Mouse (Mus musculus) CH12.LX (cell line): Measurements from ENCODE around the gene Klhl42. TPM values are rescaled to one million over a fixed set of nuclear protein-coding genes. Genes with fewer than 3 reads are reported as not detected.

Experiments
- DNase-seq: peaks from one replicate; pipeline ENCODE4 v3.0.0-alpha.2; 2013; ENCODE audit errors: extremely low read depth
- H3K27ac ChIP-seq: 2 replicates; pipeline ENCODE4 v1.5.1; 2012; ENCODE audit warnings: low read depth, mild to moderate bottlenecking, control low read depth, moderate library complexity; ENCODE audit not compliant: insufficient read depth
- H3K27me3 ChIP-seq: replicated peaks from 2 replicates; pipeline ENCODE3; 2012; ENCODE audit warnings: inconsistent platforms
- H3K36me3 ChIP-seq, 2 experiments: replicated peaks in 1 of 2; 2 replicates each; pipeline versions ENCODE3 to v1.6.1; 2012; ENCODE audit warnings: inconsistent platforms in 1 of 2, low read length in 1 of 2, mild to moderate bottlenecking in 1 of 2, mixed read lengths in 1 of 2, moderate library complexity in 1 of 2; ENCODE audit not compliant: control insufficient read depth in 1 of 2, insufficient read depth in 1 of 2
- H3K4me1 ChIP-seq, 2 experiments: 2 replicates each; pipeline ENCODE4 v1.6.1; 2012; ENCODE audit warnings: inconsistent platforms in 1 of 2, moderate library complexity in 1 of 2; ENCODE audit not compliant: insufficient read depth in 2 of 2, control insufficient read depth in 1 of 2
- H3K4me2 ChIP-seq: 2 replicates; pipeline ENCODE4 v1.6.1; 2012; ENCODE audit warnings: low read depth, mild to moderate bottlenecking, control low read depth; ENCODE audit not compliant: poor library complexity, insufficient read depth, severe bottlenecking
- H3K4me3 ChIP-seq, 3 experiments: fragments of 150-350 bp in 1 of 3; sonication (generic) in 1 of 3; replicated peaks in 1 of 3; 2 replicates each; pipeline versions ENCODE3 to v1.5.1; 2011 to 2012; ENCODE audit warnings: low read depth in 2 of 3, low read length in 2 of 3, mild to moderate bottlenecking in 2 of 3, moderate library complexity in 2 of 3, control low read depth in 1 of 3, improper control_type of control experiment in 1 of 3, inconsistent platforms in 1 of 3, mixed read lengths in 1 of 3; ENCODE audit not compliant: poor library complexity in 1 of 3
- H3K79me2 ChIP-seq: replicated peaks from 2 replicates; pipeline ENCODE4 v1.6.1; 2012; ENCODE audit warnings: mild to moderate bottlenecking, moderate library complexity; ENCODE audit not compliant: control insufficient read depth, poor library complexity, insufficient read depth, severe bottlenecking; ENCODE audit errors: extremely low read depth
- H3K9ac ChIP-seq: 2 replicates; pipeline ENCODE4 v1.6.1; 2012; ENCODE audit warnings: low read depth, mild to moderate bottlenecking, control low read depth, moderate library complexity; ENCODE audit not compliant: insufficient read depth
- H3K9me3 ChIP-seq: replicated peaks from 2 replicates; pipeline ENCODE3; 2012; ENCODE audit warnings: low read length, inconsistent platforms, mixed read lengths
- BHLHE40 ChIP-seq: IDR thresholded peaks from 2 replicates; pipeline ENCODE4 v1.6.1; 2011; ENCODE audit warnings: mild to moderate bottlenecking, low read depth, low read length, improper control_type of control experiment
- CHD1 ChIP-seq: IDR thresholded peaks from 2 replicates; pipeline ENCODE4 v1.6.1; 2012; ENCODE audit warnings: low read depth, low read length, improper control_type of control experiment, inconsistent platforms
- CHD2 ChIP-seq: IDR thresholded peaks from 2 replicates; pipeline ENCODE4 v1.6.1; 2011; ENCODE audit warnings: low read length, improper control_type of control experiment
- CTCF ChIP-seq, 2 experiments: IDR thresholded peaks in 1 of 2; conservative IDR thresholded peaks in 1 of 2; 2 replicates each; pipeline ENCODE4 v1.5.1; 2011 to 2012; ENCODE audit warnings: low read depth in 2 of 2, low read length in 2 of 2, improper control_type of control experiment in 1 of 2, inconsistent platforms in 1 of 2, mild to moderate bottlenecking in 1 of 2, moderate library complexity in 1 of 2
- EP300 ChIP-seq: IDR thresholded peaks from 2 replicates; pipeline ENCODE4 v1.6.1; 2011; ENCODE audit warnings: low read length, improper control_type of control experiment
- ETS1 ChIP-seq: conservative IDR thresholded peaks from 2 replicates; pipeline ENCODE4 v1.6.1; 2012; ENCODE audit warnings: low read depth, mild to moderate bottlenecking, inconsistent platforms, low read length, improper control_type of control experiment, moderate library complexity
- HCFC1 ChIP-seq: IDR thresholded peaks from 2 replicates; pipeline ENCODE4 v1.6.1; 2012; ENCODE audit warnings: low read depth, mild to moderate bottlenecking, inconsistent platforms, low read length, improper control_type of control experiment
- IRF4 ChIP-seq: IDR thresholded peaks from 2 replicates; pipeline ENCODE4 v1.6.1; 2014; ENCODE audit warnings: low read depth, mild to moderate bottlenecking, inconsistent platforms, low read length, improper control_type of control experiment
- JUN ChIP-seq: IDR thresholded peaks from 2 replicates; pipeline ENCODE4 v1.6.1; 2011; ENCODE audit warnings: low read depth, mild to moderate bottlenecking, low read length, improper control_type of control experiment, moderate library complexity; ENCODE audit not compliant: insufficient read depth
- JUND ChIP-seq: conservative IDR thresholded peaks from 2 replicates; pipeline ENCODE4 v1.6.1; 2011; ENCODE audit warnings: low read depth, low read length, improper control_type of control experiment
- MAFK ChIP-seq: IDR thresholded peaks from 2 replicates; pipeline ENCODE4 v1.6.1; 2011; ENCODE audit warnings: low read length, improper control_type of control experiment; ENCODE audit not compliant: insufficient replicate concordance
- MAX ChIP-seq: IDR thresholded peaks from 2 replicates; pipeline ENCODE4 v1.6.1; 2011; ENCODE audit warnings: low read length, improper control_type of control experiment
- MAZ ChIP-seq: IDR thresholded peaks from 2 replicates; pipeline ENCODE4 v1.6.1; 2012; ENCODE audit warnings: low read depth, mild to moderate bottlenecking, inconsistent platforms, low read length, improper control_type of control experiment, moderate library complexity
- MEF2A ChIP-seq: IDR thresholded peaks from 2 replicates; pipeline ENCODE4 v1.6.1; 2014; ENCODE audit warnings: low read depth, mild to moderate bottlenecking, inconsistent platforms, low read length, improper control_type of control experiment, borderline replicate concordance
- MXI1 ChIP-seq: IDR thresholded peaks from 2 replicates; pipeline ENCODE4 v1.6.1; 2011; ENCODE audit warnings: mild to moderate bottlenecking, low read depth, low read length, improper control_type of control experiment
- MYC ChIP-seq: IDR thresholded peaks from 2 replicates; pipeline ENCODE4 v1.6.1; 2011; ENCODE audit warnings: low read depth, mild to moderate bottlenecking, improper control_type of control experiment, low read length
- NELFE ChIP-seq: IDR thresholded peaks from 2 replicates; pipeline ENCODE4 v1.6.1; 2011; ENCODE audit warnings: low read depth, low read length, improper control_type of control experiment
- PAX5 ChIP-seq: IDR thresholded peaks from 2 replicates; pipeline ENCODE4 v1.6.1; 2012; ENCODE audit warnings: low read length, inconsistent platforms, mixed read lengths
- POLR2A ChIP-seq: IDR thresholded peaks from 2 replicates; pipeline ENCODE4 v1.6.1; 2011; ENCODE audit warnings: low read depth, mild to moderate bottlenecking, improper control_type of control experiment, low read length
- POLR2AphosphoS2 ChIP-seq: IDR thresholded peaks from 2 replicates; pipeline ENCODE4 v1.6.1; 2011; ENCODE audit warnings: low read depth, low read length, improper control_type of control experiment
- RAD21 ChIP-seq: IDR thresholded peaks from 2 replicates; pipeline ENCODE4 v1.6.1; 2011; ENCODE audit warnings: low read depth, mild to moderate bottlenecking, low read length, improper control_type of control experiment, moderate library complexity
- RCOR1 ChIP-seq: conservative IDR thresholded peaks from 2 replicates; pipeline ENCODE4 v1.6.1; 2012; ENCODE audit warnings: low read depth, mild to moderate bottlenecking, inconsistent platforms, low read length, improper control_type of control experiment
- SIN3A ChIP-seq: IDR thresholded peaks from 2 replicates; pipeline ENCODE4 v1.6.1; 2012; ENCODE audit warnings: low read length, improper control_type of control experiment, inconsistent platforms
- SMC3 ChIP-seq: IDR thresholded peaks from 2 replicates; pipeline ENCODE4 v1.6.1; 2011; ENCODE audit warnings: low read depth, low read length, improper control_type of control experiment
- TCF12 ChIP-seq: IDR thresholded peaks from 2 replicates; pipeline ENCODE4 v1.6.1; 2014; ENCODE audit warnings: low read depth, mild to moderate bottlenecking, inconsistent platforms, low read length, improper control_type of control experiment
- UBTF ChIP-seq: IDR thresholded peaks from 2 replicates; pipeline ENCODE4 v1.6.1; 2012; ENCODE audit warnings: low read depth, mild to moderate bottlenecking, inconsistent platforms, low read length, improper control_type of control experiment, moderate library complexity
- USF1 ChIP-seq: IDR thresholded peaks from 2 replicates; pipeline ENCODE4 v1.6.1; 2014; ENCODE audit warnings: low read depth, mild to moderate bottlenecking, inconsistent platforms, low read length, improper control_type of control experiment
- ZKSCAN1 ChIP-seq: IDR thresholded peaks from 2 replicates; pipeline ENCODE4 v1.6.1; 2012; ENCODE audit warnings: low read depth, inconsistent platforms, low read length, improper control_type of control experiment, borderline replicate concordance
- ZMIZ1 ChIP-seq: IDR thresholded peaks from 2 replicates; pipeline ENCODE4 v1.6.1; 2012; ENCODE audit warnings: low read depth, mild to moderate bottlenecking, inconsistent platforms, low read length, improper control_type of control experiment
- ZNF384 ChIP-seq: IDR thresholded peaks from 2 replicates; pipeline ENCODE4 v1.6.1; 2012; ENCODE audit warnings: low read depth, low read length, improper control_type of control experiment, inconsistent platforms
- dilution Hi-C: fragments of 300-500 bp; cut with MboI; formaldehyde crosslinking; loops from 2 replicates; pipeline ENCODE4 v1.14.3; 2020; ENCODE audit warnings: low sequenced_read_pairs; ENCODE audit not compliant: extremely low pct_unique_long_range_greater_than_20kb, extremely low pct_ligation_motif_present
- in situ Hi-C: fragments of 300-500 bp; cut with MboI; formaldehyde crosslinking; loops from 3 replicates; pipeline ENCODE4 v1.14.3; 2019; ENCODE audit warnings: low sequenced_read_pairs, low pct_ligation_motif_present, low pct_unique_long_range_greater_than_20kb, mixed read lengths
- polyA plus RNA-seq: library from polyadenylated mRNA; unstranded; fragments of >175 nt; gene quantifications from 2 replicates; pipeline ENCODE4 v1.2.1, GENCODE M21; 2012; ENCODE audit warnings: low read depth; ENCODE audit not compliant: insufficient read length
- total RNA-seq, 2 experiments: library from RNA; depleted of rRNA; stranded (reverse); fragments of 300-350 nt in 1 of 2; fragments of >200 nt in 1 of 2; gene quantifications; 2 replicates each; pipeline ENCODE4 v1.2.3; 2012 to 2014

Klhl42 gene
- total and polyA plus RNA-seq, 3 experiments, result 2.7 to 7.4 (median 3.6) TPM

- H3K27ac ChIP-seq, result peak overlapping the region; percentile 43
- no peaks in the 10 kb centered on the region for H3K79me2 ChIP-seq
- dilution Hi-C loops, result no loop called here
- in situ Hi-C loops, result no loop called here
- no peak overlapping the region for H3K4me3 ChIP-seq
- H3K9ac ChIP-seq, result peak overlapping the region; percentile 35; the same call in 1 of the 2 replicates
- peak; percentile 80 for DNase-seq
- H3K4me1 ChIP-seq, result peaks cover 12 to 26% of the 10 kb centered on the region in 2 experiments
- H3K4me2 ChIP-seq, result peak overlapping the region; percentile 52
- H3K36me3 ChIP-seq, result no peaks in the 10 kb centered on the region
- no peaks in the 10 kb centered on the region for H3K27me3 ChIP-seq
- peaks cover 4% of the 10 kb centered on the region for H3K9me3 ChIP-seq
- no peak for TF ChIP-seq ZNF384
- TF ChIP-seq POLR2A, result 0 out of 2 replicates have a peak, but pooled peaks have one; percentile 32
- TF ChIP-seq ZMIZ1, result peak; percentile 52; the same call in 1 of the 2 replicates
- TF ChIP-seq JUND, result no peak
- no peak for TF ChIP-seq HCFC1
- TF ChIP-seq IRF4, result peak; percentile 81; the same call in 1 of the 2 replicates
- peak; percentile 68; the same call in 1 of the 2 replicates for TF ChIP-seq MYC
- peak; percentile 43 for TF ChIP-seq RAD21
- peak; percentile 85 for TF ChIP-seq MAX
- peak in 1 of 2 experiments; percentile 56; a peak in 2 of 4 replicates for TF ChIP-seq CTCF (conservative IDR thresholded peaks at IDR 0.05 in 1 of 2, IDR thresholded peaks at IDR 0.05 in 1 of 2; ENCODE audit: low read depth in 2 of 2, low read length in 2 of 2)
- peak; percentile 85 for TF ChIP-seq SIN3A
- no peak for TF ChIP-seq RCOR1
- peak; percentile 76; the same call in 1 of the 2 replicates for TF ChIP-seq MXI1
- no peak for TF ChIP-seq CHD1
- TF ChIP-seq SMC3, result peak; percentile 31; the same call in 1 of the 2 replicates
- TF ChIP-seq TCF12, result peak; percentile 95
- peak; percentile 68 for TF ChIP-seq EP300
- TF ChIP-seq ETS1, result peak; percentile 67
- TF ChIP-seq BHLHE40, result peak; percentile 67
- peak; percentile 72; the same call in 1 of the 2 replicates for TF ChIP-seq MEF2A
- peak; percentile 83 for TF ChIP-seq CHD2
Observed at GRCm38 (mm10) chr6:147145277-147145676, 54.1 kb downstream of the Klhl42 start.

GRCm38 (mm10) chr6:147145753-147146152 lies 54.6 kb downstream of the Klhl42 start:
- Histone ChIP-seq H3K4me2 (peak overlapping the region; percentile 52), H3K27ac (peak overlapping the region; percentile 43), H3K4me3 (no peak overlapping the region), H3K27me3 (no peaks in the 10 kb centered on the region), H3K4me1 (peaks cover 12 to 26% of the 10 kb centered on the region in 2 experiments), H3K9me3 (peaks cover 4% of the 10 kb centered on the region), H3K9ac (no peak overlapping the region), H3K79me2 (no peaks in the 10 kb centered on the region), H3K36me3 (no peaks in the 10 kb centered on the region)
- in situ Hi-C loops (no loop called here), dilution Hi-C loops (no loop called here)
- no peak for DNase-seq
- TF ChIP-seq MXI1 (no peak), CTCF (conservative IDR thresholded peaks at IDR 0.05 in 1 of 2, IDR thresholded peaks at IDR 0.05 in 1 of 2; ENCODE audit: low read depth in 2 of 2, low read length in 2 of 2) (no peak), ETS1 (peak; percentile 26; the same call in 1 of the 2 replicates), HCFC1 (no peak), MAZ (0 out of 2 replicates have a peak, but pooled peaks have one; percentile 65), JUN (no peak), USF1 (no peak), POLR2AphosphoS2 (no peak), MYC (no peak), JUND (no peak), EP300 (peak; percentile 47; the same call in 1 of the 2 replicates), ZNF384 (no peak), SMC3 (no peak), UBTF (no peak), PAX5 (no peak), ZMIZ1 (0 out of 2 replicates have a peak, but pooled peaks have one; percentile 42), SIN3A (peak; percentile 51; the same call in 1 of the 2 replicates), MAFK (no peak), BHLHE40 (peak; percentile 88), RCOR1 (peak; percentile 51), NELFE (peak; percentile 20; the same call in 1 of the 2 replicates), CHD1 (peak; percentile 94; the same call in 1 of the 2 replicates), ZKSCAN1 (no peak)
